ENCODE assay signal across 12 mouse cellular contexts in the genomic region with DNA sequence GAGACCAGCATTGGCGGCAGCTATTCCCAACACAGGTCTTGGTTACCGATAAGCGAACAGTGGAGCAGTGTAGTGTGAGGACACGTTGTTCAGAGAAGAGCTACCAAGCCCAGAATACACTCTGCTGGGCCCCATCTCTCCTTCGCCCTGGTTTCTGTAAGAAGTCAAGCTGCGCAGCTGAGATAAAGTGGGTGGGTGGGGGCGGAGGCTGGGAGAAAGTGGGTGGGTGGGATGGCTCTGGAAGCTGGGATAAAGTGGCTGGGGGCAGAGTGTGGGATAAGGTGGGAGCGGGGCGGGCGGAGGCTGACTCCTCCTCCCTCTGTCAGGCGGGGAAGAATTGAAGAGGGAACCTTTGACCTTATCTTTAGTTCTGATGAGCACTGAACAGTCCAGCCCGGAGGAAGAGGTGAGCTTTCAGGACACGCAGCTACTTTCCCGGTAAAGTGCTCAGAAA.
DNase-seq lines count a peak whose midpoint lies in the region; ATAC-seq lines count a peak whose summit lies in the region.
"Had no signal": no experiment of that assay in that cellular context is flagged by ENCODE, and none has a peak within 500 bp of the region (broad histone marks: within the 10 kb centered on the region; RNA-seq: fewer than 3 reads in every experiment).

No protein-coding gene starts in this region.

- H3K9me3 ChIP-seq in heart, embryonic 14.5 days (ENCODE audit: control insufficient read depth, low read length), result no peaks in the 10 kb centered on the region
- H3K9me3 ChIP-seq in intestine, embryonic 15.5 days, result no peaks in the 10 kb centered on the region
- H3K9me3 ChIP-seq in stomach, embryonic 16.5 days (replicated peaks; ENCODE audit: control insufficient read depth, low read length), result no peaks in the 10 kb centered on the region

- no peak overlapping the region for H3K27ac ChIP-seq in heart, embryonic 14.5 days (replicated peaks in 1 of 2; ENCODE audit: control insufficient read depth in 1 of 2, insufficient read depth in 1 of 2, low read depth in 2 of 2, low read length in 2 of 2)
- H3K27ac ChIP-seq in intestine, embryonic 15.5 days, result no peak overlapping the region
- H3K27ac ChIP-seq in stomach, embryonic 16.5 days (ENCODE audit: low read length), result no peak overlapping the region

- H3K9ac ChIP-seq in heart, embryonic 14.5 days (ENCODE audit: low read length), result no peak overlapping the region
- H3K9ac ChIP-seq in intestine, embryonic 15.5 days, result no peak overlapping the region
- H3K9ac ChIP-seq in stomach, embryonic 16.5 days (ENCODE audit: low read length), result no peak overlapping the region

- 0 out of 4 replicates have a peak overlapping the region, but pooled peaks of 1 of the 2 experiments have one; percentile 2 for H3K4me3 ChIP-seq in heart, embryonic 14.5 days (ENCODE audit: control insufficient read depth in 1 of 2, insufficient read depth in 1 of 2, low read depth in 1 of 2, low read length in 2 of 2)
- no peak overlapping the region for H3K4me3 ChIP-seq in intestine, embryonic 15.5 days (replicated peaks)
- H3K4me3 ChIP-seq in stomach, embryonic 16.5 days (replicated peaks; ENCODE audit: low read length), result no peak overlapping the region

- intact Hi-C loops in gastrocnemius, postnatal 36 days (cut with DNase I), result no loop called here

- peak overlapping the region; percentile 44 for H3K4me2 ChIP-seq in heart, embryonic 14.5 days (ENCODE audit: low read length)
- H3K4me2 ChIP-seq in intestine, embryonic 15.5 days (replicated peaks), result peak overlapping the region; percentile 48
- H3K4me2 ChIP-seq in stomach, embryonic 16.5 days (ENCODE audit: low read depth, low read length), result no peak overlapping the region

- no peaks in the 10 kb centered on the region for H3K36me3 ChIP-seq in heart, embryonic 14.5 days (ENCODE audit: control insufficient read depth, insufficient read depth, low read length)
- no peaks in the 10 kb centered on the region for H3K36me3 ChIP-seq in intestine, embryonic 15.5 days
- H3K36me3 ChIP-seq in stomach, embryonic 16.5 days (ENCODE audit: control insufficient read depth, insufficient read depth, low read length), result no peaks in the 10 kb centered on the region

- H3K4me1 ChIP-seq in heart, embryonic 14.5 days (ENCODE audit: control insufficient read depth in 2 of 2, insufficient read depth in 2 of 2, low read length in 2 of 2), result no peaks in the 10 kb centered on the region
- H3K4me1 ChIP-seq in intestine, embryonic 15.5 days (replicated peaks), result no peaks in the 10 kb centered on the region
- no peaks in the 10 kb centered on the region for H3K4me1 ChIP-seq in stomach, embryonic 16.5 days (ENCODE audit: control insufficient read depth, insufficient read depth, low read length)

- no peak for DNase-seq in heart, adult 9 months (ENCODE audit: low spot score in 2 of 2)
- peak; percentile 8 for DNase-seq in retina, embryonic 14.5 days (ENCODE audit: low spot score)
- DNase-seq in retina, postnatal 1 day, result no peak
- no peak for DNase-seq in gastrocnemius, postnatal 36 days
- DNase-seq: gastrocnemius, postnatal 10 days; kidney, adult 9 months; thymus, postnatal 14 days had no signal

- no peak for ATAC-seq in heart, embryonic 14.5 days (ENCODE audit: insufficient number of reproducible peaks, insufficient read depth, low FRiP score, low read depth)
- peak; percentile 90 for ATAC-seq in intestine, embryonic 15.5 days
- ATAC-seq in stomach, embryonic 16.5 days (ENCODE audit: insufficient read depth, low FRiP score), result peak; percentile 72
- ATAC-seq in activated CD4-positive, CD25-positive, alpha-beta regulatory T cell, adult 4 months, result no peak
- ATAC-seq: CD4-positive, CD25-positive, alpha-beta regulatory T cell, adult 4 months had no signal

- WGBS in heart, embryonic 14.5 days, result 33% methylated on average over 13 of the region's 14 CpGs
- WGBS in intestine, embryonic 15.5 days, result 43% methylated on average over 14 of the region's 14 CpGs
- WGBS in stomach, embryonic 16.5 days, result 55% methylated on average over 14 of the region's 14 CpGs

- no peaks in the 10 kb centered on the region for H3K27me3 ChIP-seq in heart, embryonic 14.5 days (ENCODE audit: control insufficient read depth, insufficient read depth, low read length)
- no peaks in the 10 kb centered on the region for H3K27me3 ChIP-seq in intestine, embryonic 15.5 days (replicated peaks)
- H3K27me3 ChIP-seq in stomach, embryonic 16.5 days (ENCODE audit: control insufficient read depth, insufficient read depth, low read length), result no peaks in the 10 kb centered on the region

Comparison
In these comparisons a context has a peak if more than half of its experiments do, and no peak if none do; other contexts are left out.
1. ATAC-seq: peak in intestine, embryonic 15.5 days (single experiment) and stomach, embryonic 16.5 days (single experiment); none in heart, embryonic 14.5 days (single experiment) and activated CD4-positive, CD25-positive, alpha-beta regulatory T cell, adult 4 months (single experiment).